Mouse (Mus musculus) kidney, embryonic 16.5 days (tissue): ENCODE measurements at regions not wholly inside any gene's neighbourhood (a gene's known extent, or its start where the extent isn't known, plus 50 kb on each side); places are given as distances from the start of the nearest gene placed in this dataset.
A peak's percentile ranks its signal among the peaks of the same experiment; 100 is the strongest.

Experiments used
- ATAC-seq: fragments of 200-750 bp; cut with Nextera tagmentation; 2 replicates; pipeline ENCODE4 v1.8.0; 2017; ENCODE audit warnings: moderate TSS enrichment; ENCODE audit not compliant: low FRiP score, low TSS enrichment
- H3K27ac ChIP-seq: fragments of 300-500 bp; sonication (generic); 2 replicates; pipeline ENCODE4 v1.5.1; 2014; ENCODE audit warnings: low read length
- H3K27me3 ChIP-seq: fragments of 300-500 bp; sonication (generic); 2 replicates; pipeline ENCODE4 v1.6.1; 2014; ENCODE audit warnings: low read length, control low read depth, mixed read lengths; ENCODE audit not compliant: insufficient read depth
- H3K36me3 ChIP-seq: fragments of 300-500 bp; sonication (generic); 2 replicates; pipeline ENCODE4 v1.6.1; 2014; ENCODE audit warnings: low read length, control low read depth, mixed read lengths; ENCODE audit not compliant: insufficient read depth
- H3K4me1 ChIP-seq: fragments of 300-500 bp; sonication (generic); 2 replicates; pipeline ENCODE4 v1.6.1; 2014; ENCODE audit warnings: low read length, control low read depth, mixed read lengths; ENCODE audit not compliant: insufficient read depth
- H3K4me2 ChIP-seq: fragments of 300-500 bp; sonication (generic); replicated peaks from 2 replicates; pipeline ENCODE4 v1.6.1; 2014; ENCODE audit warnings: low read depth, low read length
- H3K4me3 ChIP-seq: fragments of 300-500 bp; sonication (generic); 2 replicates; pipeline ENCODE4 v1.5.1; 2014; ENCODE audit warnings: mild to moderate bottlenecking, low read length
- H3K9ac ChIP-seq: fragments of 300-500 bp; sonication (generic); replicated peaks from 2 replicates; pipeline ENCODE4 v1.6.1; 2014; ENCODE audit warnings: low read length
- H3K9me3 ChIP-seq: fragments of 300-500 bp; sonication (generic); 2 replicates; pipeline ENCODE4 v1.6.1; 2016; ENCODE audit warnings: low read length, control low read depth
- WGBS: fragments of 180-500 bp; shearing (Covaris S2); extraction: QIAGEN DNeasy Blood & Tissue Kit; methylation state at CpG from one replicate; pipeline ENCODE4 v1.1.7; 2014; 5-methylcytosine and 5-hydroxymethylcytosine counted together

DNA sequence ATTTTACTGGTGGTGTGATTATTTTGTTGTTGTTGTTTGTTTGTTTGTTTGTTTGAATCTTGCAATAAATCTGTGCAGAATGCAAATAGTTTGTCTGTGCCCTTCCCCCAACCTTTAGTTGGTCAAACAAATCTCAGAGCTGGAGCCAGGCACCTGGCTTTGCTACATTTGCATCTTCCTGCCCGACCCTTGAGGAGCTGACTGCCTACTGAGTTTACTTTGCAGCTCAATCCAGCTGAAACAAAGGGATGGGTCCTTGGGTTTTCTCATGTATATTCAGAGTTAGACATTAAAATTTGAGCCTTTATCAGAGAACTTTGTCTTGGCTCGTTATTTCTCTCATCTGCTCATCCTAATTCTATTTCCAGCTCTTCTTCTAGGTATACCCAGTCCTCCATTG is 79.4 kb upstream of the BC030870 start:
- Histone ChIP-seq H3K4me1 (no peaks in the 10 kb centered on the region), H3K36me3 (no peaks in the 10 kb centered on the region), H3K4me3 (no peak overlapping the region), H3K27ac (no peak overlapping the region), H3K9ac (no peak overlapping the region), H3K4me2 (no peak overlapping the region), H3K9me3 (no peaks in the 10 kb centered on the region), H3K27me3 (no peaks in the 10 kb centered on the region)
- ATAC-seq = no peak
- 40% methylated on average over 2 of the region's 2 CpGs for WGBS

DNA sequence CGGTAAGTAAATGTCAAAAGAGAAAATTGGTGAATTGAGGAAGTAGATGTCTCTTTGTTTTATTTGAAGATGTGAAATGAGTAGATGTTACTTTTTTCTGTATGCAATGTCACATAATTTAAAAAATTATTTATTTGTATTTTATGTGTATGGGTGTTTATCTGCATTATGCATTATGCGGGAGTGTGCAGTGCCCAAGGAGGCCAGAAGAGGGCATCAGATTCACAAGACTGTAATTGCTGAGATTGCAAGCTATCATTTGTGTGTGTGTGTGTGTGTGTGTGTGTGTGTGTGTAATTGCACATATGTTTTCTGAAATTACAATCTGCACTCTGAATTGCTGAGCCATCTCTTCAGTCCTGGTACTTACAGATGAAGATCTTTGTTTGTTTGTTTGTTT is 76.8 kb upstream of the BC030870 start:
- no peaks in the 10 kb centered on the region for H3K4me1 ChIP-seq
- no peak overlapping the region for H3K9ac ChIP-seq

GRCm38 (mm10) chr8:65194656-65195055 is 65.3 kb upstream of the BC030870 start:
- no peak overlapping the region for H3K9ac ChIP-seq
- H3K9me3 ChIP-seq = no peaks in the 10 kb centered on the region
- no peaks in the 10 kb centered on the region for H3K27me3 ChIP-seq
- H3K4me3 ChIP-seq = no peak overlapping the region
- H3K27ac ChIP-seq = no peak overlapping the region
- no peak overlapping the region for H3K4me2 ChIP-seq
- ATAC-seq = no peak
- no peaks in the 10 kb centered on the region for H3K36me3 ChIP-seq
- no peaks in the 10 kb centered on the region for H3K4me1 ChIP-seq

More for the DNA sequence above, 76.8 kb upstream of the BC030870 start:
- Histone ChIP-seq H3K27ac (no peak overlapping the region), H3K27me3 (no peaks in the 10 kb centered on the region), H3K36me3 (no peaks in the 10 kb centered on the region), H3K9me3 (no peaks in the 10 kb centered on the region), H3K4me3 (no peak overlapping the region), H3K4me2 (no peak overlapping the region)
- WGBS = 97% methylated on average over 2 of the region's 2 CpGs
- ATAC-seq = no peak

GRCm38 (mm10) chr8:65194231-65194630 is 64.9 kb upstream of the BC030870 start:
- no peak overlapping the region for H3K27ac ChIP-seq
- no peak overlapping the region for H3K4me3 ChIP-seq
- ATAC-seq = no peak
- H3K9me3 ChIP-seq = no peaks in the 10 kb centered on the region
- no peaks in the 10 kb centered on the region for H3K36me3 ChIP-seq
- no peaks in the 10 kb centered on the region for H3K4me1 ChIP-seq
- no peak overlapping the region for H3K4me2 ChIP-seq
- no peak overlapping the region for H3K9ac ChIP-seq
- no peaks in the 10 kb centered on the region for H3K27me3 ChIP-seq
- 88% methylated on average over 6 of the region's 6 CpGs for WGBS

- H3K27ac ChIP-seq = no peak overlapping the region
- 7% methylated on average over 5 of the region's 5 CpGs for WGBS
- no peaks in the 10 kb centered on the region for H3K36me3 ChIP-seq
- H3K9me3 ChIP-seq = no peaks in the 10 kb centered on the region
- ATAC-seq = no peak
- no peak overlapping the region for H3K4me2 ChIP-seq
- no peaks in the 10 kb centered on the region for H3K4me1 ChIP-seq
- no peak overlapping the region for H3K4me3 ChIP-seq
- H3K9ac ChIP-seq = no peak overlapping the region
- no peaks in the 10 kb centered on the region for H3K27me3 ChIP-seq
These were observed 53.0 kb upstream of the BC030870 start for GRCm38 (mm10) chr8:65182346-65182745.

- 0 out of 2 replicates have a peak, but pooled peaks have one; percentile 23 for ATAC-seq
- H3K36me3 ChIP-seq = no peaks in the 10 kb centered on the region
- 32% methylated on average over 1 of the region's 1 CpGs for WGBS
- H3K4me2 ChIP-seq = no peak overlapping the region
- H3K4me3 ChIP-seq = no peak overlapping the region
- no peak overlapping the region for H3K9ac ChIP-seq
- no peaks in the 10 kb centered on the region for H3K4me1 ChIP-seq
- H3K27me3 ChIP-seq = no peaks in the 10 kb centered on the region
- no peaks in the 10 kb centered on the region for H3K9me3 ChIP-seq
- no peak overlapping the region for H3K27ac ChIP-seq
These were observed 51.1 kb upstream of the BC030870 start for GRCm38 (mm10) chr8:65180447-65180846.
